Mouse (Mus musculus) T-helper 1 cell (primary cell): Measurements from ENCODE around the gene Vmn1r101.
"Not testable (repeated sequence)": the region's sequence is repeated elsewhere in the genome, so short reads cannot be mapped to it uniquely, and the experiment has no call there.

Source experiments
- in situ Hi-C: fragments of 300-600 bp; cut with MboI, MseI; formaldehyde crosslinking; loops from one replicate; pipeline ENCODE4 v1.15.1; 2025; ENCODE audit warnings: high pct_unique_total_duplicates

Vmn1r101 gene

DNA sequence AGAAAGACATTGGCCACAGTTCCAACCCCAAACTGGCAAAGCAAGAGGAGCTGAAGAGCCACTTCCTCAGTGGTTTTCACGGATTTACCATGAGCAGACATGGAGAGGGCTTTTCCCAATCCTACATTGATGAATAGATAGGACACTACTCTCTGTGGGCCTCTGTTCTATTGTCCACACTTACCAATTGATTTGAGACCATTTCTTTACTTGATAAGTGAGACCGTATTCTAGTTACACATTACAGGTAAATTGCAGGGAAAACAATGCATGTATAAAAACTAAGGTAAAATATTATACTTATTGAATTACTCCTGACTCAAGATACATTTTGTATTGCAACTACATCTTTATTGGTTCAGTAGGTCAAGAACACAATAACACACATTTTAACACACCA, at the start of gene Vmn1r101:
Gene Vmn1r101, minus strand, starts transcription at position 101 of the 400 bp plus-strand sequence.
- in situ Hi-C loops, result loop anchor here (10.0 kb wide), 1 partner anchor 1992 kb away; the partner anchor contains the start of gene Vmn1r149

DNA sequence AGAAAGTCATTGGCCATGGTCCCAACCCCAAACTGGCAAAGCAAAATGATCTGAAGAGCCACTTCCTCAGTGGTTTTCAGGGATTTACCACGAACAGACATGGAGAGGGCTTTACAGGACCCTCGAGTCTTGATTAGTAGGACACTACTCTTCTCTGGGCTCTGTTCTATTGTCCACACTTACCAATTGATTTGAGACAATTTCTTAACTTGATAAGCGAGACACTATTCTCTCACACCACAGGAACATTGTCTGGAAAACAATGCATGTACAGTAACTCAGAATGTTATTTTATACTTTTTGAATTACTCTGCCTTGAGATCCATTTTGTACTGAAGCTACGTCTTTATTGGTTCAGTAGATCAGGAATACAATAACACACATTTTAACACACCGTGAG, 32.4 kb upstream of the Vmn1r101 start, which contains the start of gene Gm10670:
Gene Gm10670, minus strand, starts transcription at position 101 of the 400 bp plus-strand sequence.
- in situ Hi-C loops, result not testable (repeated sequence)

DNA sequence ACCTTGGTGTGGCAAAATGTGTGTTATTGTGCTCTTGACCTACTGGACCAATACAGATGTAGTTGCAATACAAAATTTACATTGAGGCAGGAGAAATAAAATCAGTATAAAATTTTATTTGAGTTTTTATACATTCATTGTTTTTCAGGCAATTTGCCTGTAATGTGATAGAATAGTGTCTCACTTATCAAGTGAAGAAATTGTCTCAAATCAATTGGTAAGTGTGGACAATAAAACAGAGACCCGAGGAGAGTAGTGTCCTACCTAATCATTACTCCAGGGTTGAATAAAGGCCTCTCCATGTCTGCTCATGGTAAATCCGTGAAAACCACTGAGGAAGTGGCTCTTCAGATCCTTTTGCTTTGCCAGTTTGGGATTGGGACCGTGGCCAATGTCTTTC, 24.8 kb downstream of the Vmn1r101 start, which contains the start of gene Vmn1r100:
Gene Vmn1r100, plus strand, starts transcription at position 301 of the 400 bp plus-strand sequence.
- in situ Hi-C loops, result not testable (repeated sequence)
